Mouse (Mus musculus): ENCODE data around the gene Gm20388. TPM values are rescaled to one million over a fixed set of nuclear protein-coding genes. Genes with fewer than 3 reads are reported as not detected.

Gm20388 gene
- polyA plus RNA-seq, 2 experiments, result 8.5 TPM; not detected in 1

DNA sequence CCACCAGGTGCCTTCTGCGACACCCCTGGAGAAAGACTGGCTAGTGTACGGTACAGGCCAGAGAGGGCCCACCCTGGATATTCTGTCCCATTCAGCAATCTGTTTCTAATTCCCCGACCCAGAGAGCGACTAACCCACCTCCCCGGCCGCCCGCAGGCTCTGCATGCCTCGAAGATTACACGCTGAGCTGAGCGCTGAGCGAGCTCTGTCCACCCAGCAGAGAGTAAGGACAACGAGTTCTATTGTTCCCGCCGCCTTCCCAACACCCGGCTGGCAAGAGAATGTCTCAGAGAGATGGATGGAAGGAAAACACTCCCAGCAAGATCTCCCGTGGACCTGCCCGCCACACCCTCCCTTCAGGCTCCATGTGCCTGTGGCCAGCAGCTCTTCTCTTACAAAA, 1522.8 kb downstream of the Gm20388 start:
- no peak overlapping the region for H3K27ac ChIP-seq
- no peaks in the 10 kb centered on the region for H3K4me1 ChIP-seq (replicated peaks; ENCODE audit: control insufficient read depth in 2 of 2, insufficient read depth in 2 of 2, low read length in 1 of 2)
- DNase-seq (ENCODE audit: low read depth in 3 of 3, low spot score in 3 of 3) (no peak), ATAC-seq (ENCODE audit: insufficient read depth) (no peak)
- no peak overlapping the region for H3K4me3 ChIP-seq (ENCODE audit: insufficient read depth in 1 of 2, low read depth in 2 of 2, low read length in 2 of 2)
- H3K9ac ChIP-seq (replicated peaks), result no peak overlapping the region
- no peak overlapping the region for H3K4me2 ChIP-seq (ENCODE audit: low read depth)
- H3K27me3 ChIP-seq (ENCODE audit: control insufficient read depth, insufficient read depth, low read length), result no peaks in the 10 kb centered on the region
- H3K36me3 ChIP-seq (replicated peaks; ENCODE audit: control insufficient read depth, insufficient read depth, low read depth), result no peaks in the 10 kb centered on the region
- TF ChIP-seq CTCF (IDR thresholded peaks at IDR 0.05; ENCODE audit: low read depth), result no peak
- H3K9me3 ChIP-seq (ENCODE audit: control insufficient read depth, low read length), result no peaks in the 10 kb centered on the region
- WGBS (ENCODE audit: insufficient replicate concordance), result 47% methylated on average over 17 of the region's 17 CpGs

GRCm38 (mm10) chr8:121436656-121437055, 1526.0 kb downstream of the Gm20388 start:
- Histone ChIP-seq H3K9ac (replicated peaks) (no peak overlapping the region), H3K4me1 (replicated peaks; ENCODE audit: control insufficient read depth in 2 of 2, insufficient read depth in 2 of 2, low read length in 1 of 2) (no peaks in the 10 kb centered on the region), H3K9me3 (ENCODE audit: control insufficient read depth, low read length) (no peaks in the 10 kb centered on the region), H3K27me3 (ENCODE audit: control insufficient read depth, insufficient read depth, low read length) (no peaks in the 10 kb centered on the region), H3K4me3 (ENCODE audit: insufficient read depth in 1 of 2, low read depth in 2 of 2, low read length in 2 of 2) (no peak overlapping the region), H3K36me3 (replicated peaks; ENCODE audit: control insufficient read depth, insufficient read depth, low read depth) (no peaks in the 10 kb centered on the region), H3K27ac (no peak overlapping the region), H3K4me2 (ENCODE audit: low read depth) (no peak overlapping the region)
- ATAC-seq (ENCODE audit: insufficient read depth) (no peak), DNase-seq (ENCODE audit: low read depth in 3 of 3, low spot score in 3 of 3) (no peak)
- WGBS (ENCODE audit: insufficient replicate concordance), result 32% methylated on average over 5 of the region's 5 CpGs
- TF ChIP-seq EP300 (IDR thresholded peaks at IDR 0.05; ENCODE audit: low read depth), result no peak
- no peak for TF ChIP-seq CTCF (IDR thresholded peaks at IDR 0.05; ENCODE audit: low read depth)

DNA sequence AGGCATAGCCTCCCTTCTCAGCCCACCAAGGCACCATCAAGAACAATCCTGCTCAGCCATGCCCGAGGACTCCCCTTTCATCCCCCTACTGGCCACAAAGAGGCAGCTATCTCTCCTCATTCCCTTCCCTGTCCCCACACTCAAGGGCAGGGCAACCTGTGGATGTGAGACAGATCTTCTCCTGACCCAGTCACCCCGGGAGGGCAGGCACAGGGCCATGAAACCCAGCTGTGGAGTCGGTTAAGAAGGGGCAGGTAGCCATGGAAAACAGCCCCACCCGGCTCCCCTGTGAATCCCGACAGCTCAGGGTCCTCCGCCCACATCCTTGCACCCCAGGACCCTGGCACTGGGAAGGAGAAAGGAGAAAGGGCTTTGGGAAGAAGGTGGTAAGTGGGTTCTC, 1526.9 kb downstream of the Gm20388 start:
- WGBS (ENCODE audit: insufficient replicate concordance), result 50% methylated on average over 6 of the region's 6 CpGs
- Histone ChIP-seq H3K9ac (replicated peaks) (no peak overlapping the region), H3K4me2 (ENCODE audit: low read depth) (no peak overlapping the region), H3K9me3 (ENCODE audit: control insufficient read depth, low read length) (no peaks in the 10 kb centered on the region), H3K27me3 (ENCODE audit: control insufficient read depth, insufficient read depth, low read length) (no peaks in the 10 kb centered on the region), H3K36me3 (replicated peaks; ENCODE audit: control insufficient read depth, insufficient read depth, low read depth) (no peaks in the 10 kb centered on the region), H3K4me1 (replicated peaks; ENCODE audit: control insufficient read depth in 2 of 2, insufficient read depth in 2 of 2, low read length in 1 of 2) (no peaks in the 10 kb centered on the region), H3K4me3 (ENCODE audit: insufficient read depth in 1 of 2, low read depth in 2 of 2, low read length in 2 of 2) (no peak overlapping the region), H3K27ac (no peak overlapping the region)
- no peak for DNase-seq (ENCODE audit: low read depth in 3 of 3, low spot score in 3 of 3)
- no peak for ATAC-seq (ENCODE audit: insufficient read depth)
- TF ChIP-seq CTCF (IDR thresholded peaks at IDR 0.05; ENCODE audit: low read depth) (no peak), EP300 (IDR thresholded peaks at IDR 0.05; ENCODE audit: low read depth) (no peak)

DNA sequence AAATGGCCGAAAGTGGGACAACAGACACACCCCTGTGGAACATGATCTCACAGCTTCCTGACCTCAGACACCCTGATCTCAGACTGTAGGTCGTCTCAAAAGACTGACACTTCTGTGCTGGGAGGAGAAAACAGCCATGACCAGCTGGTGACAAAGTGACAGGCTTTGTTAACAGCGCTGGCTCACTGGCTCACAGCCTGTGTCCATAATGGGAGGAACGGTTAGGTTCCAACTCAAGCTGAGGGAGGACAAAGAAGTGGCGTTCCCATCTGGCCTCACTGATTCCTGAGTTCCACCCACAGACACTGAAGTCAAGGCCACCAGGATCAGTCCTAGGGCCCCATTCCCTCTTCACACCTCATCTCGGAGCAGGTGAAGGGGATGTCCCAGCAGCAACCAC, 1527.5 kb downstream of the Gm20388 start:
- TF ChIP-seq EP300 (IDR thresholded peaks at IDR 0.05; ENCODE audit: low read depth) (no peak), CTCF (IDR thresholded peaks at IDR 0.05; ENCODE audit: low read depth) (no peak)
- no peak overlapping the region for H3K4me2 ChIP-seq (ENCODE audit: low read depth)
- no peak overlapping the region for H3K9ac ChIP-seq (replicated peaks)
- no peaks in the 10 kb centered on the region for H3K36me3 ChIP-seq (replicated peaks; ENCODE audit: control insufficient read depth, insufficient read depth, low read depth)
- 57% methylated on average over 6 of the region's 6 CpGs for WGBS (ENCODE audit: insufficient replicate concordance)
- H3K27ac ChIP-seq, result no peak overlapping the region
- H3K27me3 ChIP-seq (ENCODE audit: control insufficient read depth, insufficient read depth, low read length), result no peaks in the 10 kb centered on the region
- no peak overlapping the region for H3K4me3 ChIP-seq (ENCODE audit: insufficient read depth in 1 of 2, low read depth in 2 of 2, low read length in 2 of 2)
- no peaks in the 10 kb centered on the region for H3K9me3 ChIP-seq (ENCODE audit: control insufficient read depth, low read length)
- no peaks in the 10 kb centered on the region for H3K4me1 ChIP-seq (replicated peaks; ENCODE audit: control insufficient read depth in 2 of 2, insufficient read depth in 2 of 2, low read length in 1 of 2)
- ATAC-seq (ENCODE audit: insufficient read depth) (no peak), DNase-seq (ENCODE audit: low read depth in 3 of 3, low spot score in 3 of 3) (no peak)

- H3K9ac ChIP-seq (replicated peaks), result no peak overlapping the region
- DNase-seq (ENCODE audit: low read depth in 3 of 3, low spot score in 3 of 3) (no peak), ATAC-seq (ENCODE audit: insufficient read depth) (no peak)
- TF ChIP-seq CTCF (IDR thresholded peaks at IDR 0.05; ENCODE audit: low read depth) (no peak), EP300 (IDR thresholded peaks at IDR 0.05; ENCODE audit: low read depth) (no peak)
- H3K4me2 ChIP-seq (ENCODE audit: low read depth), result no peak overlapping the region
- WGBS (ENCODE audit: insufficient replicate concordance), result 53% methylated on average over 4 of the region's 4 CpGs
- H3K9me3 ChIP-seq (ENCODE audit: control insufficient read depth, low read length), result no peaks in the 10 kb centered on the region
- no peaks in the 10 kb centered on the region for H3K36me3 ChIP-seq (replicated peaks; ENCODE audit: control insufficient read depth, insufficient read depth, low read depth)
- no peaks in the 10 kb centered on the region for H3K27me3 ChIP-seq (ENCODE audit: control insufficient read depth, insufficient read depth, low read length)
- H3K4me3 ChIP-seq (ENCODE audit: insufficient read depth in 1 of 2, low read depth in 2 of 2, low read length in 2 of 2), result no peak overlapping the region
- no peak overlapping the region for H3K27ac ChIP-seq
- H3K4me1 ChIP-seq (replicated peaks; ENCODE audit: control insufficient read depth in 2 of 2, insufficient read depth in 2 of 2, low read length in 1 of 2), result no peaks in the 10 kb centered on the region
These were observed 1528.7 kb downstream of the Gm20388 start for GRCm38 (mm10) chr8:121439351-121439750.

All from liver, embryonic 14.5 days (tissue).